Mouse (Mus musculus): ENCODE measurements around the gene Diexf.

DNA sequence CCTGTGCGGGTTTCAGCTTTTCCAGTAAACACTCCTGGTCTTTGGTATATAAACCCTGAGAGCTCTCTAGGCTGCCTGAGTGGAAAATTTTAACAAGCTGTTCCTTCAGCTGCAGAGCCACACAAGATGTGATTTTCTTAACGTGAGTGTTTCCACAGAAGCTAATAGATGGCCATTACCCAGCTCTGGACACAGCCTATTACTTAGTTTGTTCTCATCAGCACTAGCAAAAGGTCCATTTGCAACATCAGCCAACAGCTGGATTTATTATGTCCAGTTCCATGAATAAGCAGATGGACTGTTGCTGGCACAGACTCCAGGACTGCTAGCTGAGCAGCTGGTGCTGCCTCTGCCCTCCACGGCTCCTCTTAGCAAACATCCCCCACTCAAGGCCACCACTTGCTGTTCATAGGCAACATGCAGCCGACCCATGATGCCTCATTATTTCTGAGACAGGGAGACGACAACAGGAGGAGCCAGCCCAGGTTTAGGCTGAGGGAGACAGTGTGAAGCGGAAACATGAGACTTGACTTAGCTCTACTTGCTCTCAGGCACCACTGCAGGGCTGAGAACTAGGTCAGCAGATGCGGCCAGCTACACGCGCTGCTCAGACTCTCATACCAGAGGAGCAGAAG lies 43.1 kb downstream of the Diexf start:
- TF ChIP-seq POLR2A (IDR thresholded peaks at IDR 0.05; ENCODE audit: control insufficient read depth, extremely low read depth, insufficient read depth, low read length, poor library complexity): no peak
- no peak for TF ChIP-seq CTCF (IDR thresholded peaks at IDR 0.05; ENCODE audit: borderline replicate concordance, control insufficient read depth, extremely low read depth, insufficient read depth, low read length, poor library complexity)
